Mouse (Mus musculus) 3134 (cell line): ENCODE results near the gene Col1a2.
A peak's percentile ranks its signal among the peaks of the same experiment; 100 is the strongest.

Experiments used
- DNase-seq: peaks from one replicate; pipeline ENCODE4 v3.0.0-alpha.2; 2011; ENCODE audit warnings: low spot score; ENCODE audit not compliant: insufficient read length; ENCODE audit errors: extremely low read depth

Col1a2 gene

DNA sequence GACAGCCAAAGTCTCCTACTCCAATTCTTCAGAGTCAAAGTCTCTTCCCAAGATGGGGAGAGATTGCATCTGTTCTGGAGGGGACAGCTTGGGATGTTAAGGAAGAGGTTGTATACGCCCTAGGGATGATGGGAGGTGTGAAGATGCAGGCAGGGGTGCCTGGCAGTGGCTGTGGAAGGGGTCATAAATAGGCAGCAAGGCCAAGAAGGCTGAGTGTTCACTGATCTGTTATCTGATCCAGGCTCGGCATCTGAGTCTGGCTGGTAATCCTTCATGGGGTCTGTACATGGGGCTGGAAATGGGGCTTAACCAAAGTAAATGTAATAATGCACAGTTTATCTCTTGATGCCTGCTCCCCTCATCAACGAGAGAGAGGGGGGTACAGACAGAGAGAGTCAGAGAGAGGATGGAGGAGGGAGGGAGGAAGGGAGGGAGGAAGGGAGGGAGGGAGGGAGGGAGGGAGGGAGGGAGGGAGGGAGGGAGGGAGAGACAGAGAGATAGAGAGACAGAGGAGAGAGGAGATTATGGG, at the start of gene Col1a2:
Gene Col1a2 (plus strand): TSS at position 212 of the 529 bp plus-strand sequence.
- DNase-seq: no peak

GRCm38 (mm10) chr6:4455518-4455917, 49.1 kb upstream of the Col1a2 start:
- no peak for DNase-seq

DNA sequence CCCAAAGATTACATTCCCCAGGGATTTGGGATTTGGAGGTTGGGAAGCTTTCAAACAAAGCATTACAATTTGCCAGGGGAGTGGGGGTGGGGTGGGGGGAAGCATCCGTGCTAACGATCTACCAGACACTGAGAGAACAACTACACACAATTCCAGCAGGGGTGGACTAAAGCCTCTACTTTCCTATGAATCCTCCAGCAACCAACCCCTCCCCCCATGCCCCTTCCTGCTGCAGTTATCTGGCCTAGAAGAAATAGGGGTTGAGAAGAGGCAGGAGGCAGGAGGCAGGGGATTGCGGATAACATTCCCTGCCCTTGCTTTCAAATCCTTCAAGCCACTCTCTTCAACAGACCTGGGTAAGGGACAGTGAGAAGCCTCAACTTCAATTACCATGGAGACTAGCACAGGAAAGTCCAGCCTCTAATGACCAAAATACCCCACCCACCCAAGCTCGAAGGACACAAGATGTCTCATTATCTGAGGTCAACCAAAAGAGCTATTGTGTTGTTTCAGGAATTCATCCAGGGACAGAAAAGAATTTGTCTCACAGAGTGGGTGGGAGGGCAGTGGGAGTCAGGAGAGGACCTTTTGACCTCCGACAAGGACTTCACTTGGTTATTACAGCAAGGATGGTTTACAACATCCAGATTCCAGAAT, 48.5 kb upstream of the Col1a2 start:
- DNase-seq: peak; percentile 19

DNA sequence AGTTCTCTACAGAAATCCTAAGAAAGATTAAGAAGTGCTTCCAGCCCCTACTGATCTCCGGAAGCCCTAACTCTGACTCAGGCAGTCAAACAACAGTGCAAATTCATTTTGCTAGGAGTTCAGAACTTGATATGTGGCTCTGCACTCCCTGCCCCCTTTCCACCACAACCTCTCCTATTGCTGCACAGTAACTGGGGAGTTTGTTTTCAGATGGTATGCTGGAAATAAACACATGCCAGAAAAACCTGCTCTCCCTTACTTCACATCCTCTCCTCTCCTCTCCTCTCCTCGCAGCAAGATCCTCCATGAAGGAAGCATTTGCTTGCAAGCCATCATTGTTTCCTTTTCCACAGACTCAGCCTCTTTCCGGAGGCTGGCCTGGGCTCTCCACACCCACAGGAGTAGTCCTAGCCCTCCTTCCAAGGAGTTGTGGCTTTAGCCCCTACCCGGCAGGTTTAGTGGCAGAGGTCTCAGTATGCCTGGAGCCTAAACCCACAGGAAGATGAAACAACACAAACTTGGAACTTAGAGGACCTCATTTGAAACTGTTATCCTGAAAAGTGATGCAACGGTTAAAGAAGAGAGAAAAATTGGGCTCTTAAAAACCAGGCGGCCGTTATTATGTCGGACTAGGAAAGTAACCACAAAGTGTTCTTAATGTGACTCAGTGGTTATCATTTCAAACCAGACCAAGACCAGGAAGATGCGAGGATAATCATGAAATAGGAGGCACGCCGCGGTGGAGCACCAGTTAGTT, 47.7 kb upstream of the Col1a2 start:
- peak; percentile 73 for DNase-seq

DNA sequence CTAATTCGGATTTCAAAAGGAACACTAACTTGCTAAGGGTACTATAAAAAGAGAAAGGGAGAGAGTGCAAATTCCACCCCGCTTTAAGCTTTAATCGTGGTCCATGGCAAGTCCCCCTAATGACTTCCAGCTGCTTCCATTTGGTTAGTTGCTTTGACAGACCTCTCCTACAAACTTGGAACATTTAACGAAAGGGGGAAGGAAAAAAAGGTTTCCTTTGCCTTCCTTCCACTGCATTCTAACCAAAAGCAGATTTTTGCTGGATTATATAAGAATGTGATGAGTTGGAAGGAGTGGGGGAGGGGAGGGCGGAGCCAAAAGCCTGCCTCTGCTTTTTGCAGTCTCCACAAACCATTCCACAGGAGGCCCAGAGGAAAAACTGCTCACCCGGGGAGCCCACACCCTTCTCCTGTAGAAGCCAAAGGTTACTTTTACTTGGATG, 47.0 kb upstream of the Col1a2 start:
- peak; percentile 79 for DNase-seq

- no peak for DNase-seq
Observed at GRCm38 (mm10) chr6:4465320-4465719, 39.3 kb upstream of the Col1a2 start.

- no peak for DNase-seq
Observed at GRCm38 (mm10) chr6:4483577-4483936, 21.1 kb upstream of the Col1a2 start.

DNA sequence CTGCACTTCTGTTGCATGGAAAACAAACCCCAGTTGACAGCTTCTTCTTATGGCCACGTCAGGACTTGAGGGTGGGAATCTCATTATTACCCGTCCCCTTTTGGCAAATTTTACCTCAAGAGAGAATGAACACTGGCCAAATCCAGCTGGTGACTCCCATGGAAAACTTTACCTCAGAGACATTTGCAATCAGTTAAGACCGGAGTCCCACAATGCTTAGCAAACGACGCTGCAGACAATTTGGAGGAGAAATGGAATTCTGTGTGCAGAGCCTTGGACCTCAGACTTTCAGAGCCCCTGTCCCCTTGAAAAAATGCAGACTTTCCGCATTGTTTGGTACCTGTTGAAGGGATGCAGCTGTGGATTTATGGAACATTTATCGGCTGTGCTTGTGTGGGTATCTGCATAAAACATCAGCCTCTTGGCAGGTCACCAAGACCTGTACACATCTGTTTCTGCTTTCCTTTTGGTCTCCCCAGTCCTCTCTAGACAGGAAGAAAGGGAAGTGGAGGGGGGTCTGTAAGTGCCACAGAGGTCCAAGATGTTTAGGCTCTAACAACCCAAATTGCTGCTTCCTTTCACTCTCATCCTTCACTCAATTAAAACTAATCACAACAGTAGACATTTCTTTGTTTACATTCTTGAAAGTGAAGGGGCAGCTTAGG, 20.5 kb upstream of the Col1a2 start:
- no peak for DNase-seq

GRCm38 (mm10) chr6:4488349-4488748, 16.3 kb upstream of the Col1a2 start:
- DNase-seq: peak; percentile 87

DNA sequence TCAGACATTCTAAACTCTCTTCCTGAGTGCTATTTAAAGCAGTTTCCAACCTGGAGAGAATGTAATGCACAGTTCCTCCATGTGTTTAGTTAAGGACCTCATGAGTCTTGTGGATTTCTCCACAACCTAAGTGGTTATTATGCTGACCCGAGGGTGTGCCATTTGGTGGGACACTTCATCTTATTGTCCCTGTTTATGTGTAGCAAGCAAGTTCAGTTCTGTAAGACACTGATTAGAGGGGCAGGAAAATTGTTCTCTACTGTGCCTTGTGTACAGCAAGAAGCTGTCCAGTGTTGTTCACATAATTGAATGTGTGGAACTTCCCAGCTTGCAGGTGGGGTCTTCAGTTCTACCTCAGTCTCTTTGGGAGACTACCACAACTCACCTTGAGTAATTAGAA, 15.6 kb upstream of the Col1a2 start:
- no peak for DNase-seq

DNA sequence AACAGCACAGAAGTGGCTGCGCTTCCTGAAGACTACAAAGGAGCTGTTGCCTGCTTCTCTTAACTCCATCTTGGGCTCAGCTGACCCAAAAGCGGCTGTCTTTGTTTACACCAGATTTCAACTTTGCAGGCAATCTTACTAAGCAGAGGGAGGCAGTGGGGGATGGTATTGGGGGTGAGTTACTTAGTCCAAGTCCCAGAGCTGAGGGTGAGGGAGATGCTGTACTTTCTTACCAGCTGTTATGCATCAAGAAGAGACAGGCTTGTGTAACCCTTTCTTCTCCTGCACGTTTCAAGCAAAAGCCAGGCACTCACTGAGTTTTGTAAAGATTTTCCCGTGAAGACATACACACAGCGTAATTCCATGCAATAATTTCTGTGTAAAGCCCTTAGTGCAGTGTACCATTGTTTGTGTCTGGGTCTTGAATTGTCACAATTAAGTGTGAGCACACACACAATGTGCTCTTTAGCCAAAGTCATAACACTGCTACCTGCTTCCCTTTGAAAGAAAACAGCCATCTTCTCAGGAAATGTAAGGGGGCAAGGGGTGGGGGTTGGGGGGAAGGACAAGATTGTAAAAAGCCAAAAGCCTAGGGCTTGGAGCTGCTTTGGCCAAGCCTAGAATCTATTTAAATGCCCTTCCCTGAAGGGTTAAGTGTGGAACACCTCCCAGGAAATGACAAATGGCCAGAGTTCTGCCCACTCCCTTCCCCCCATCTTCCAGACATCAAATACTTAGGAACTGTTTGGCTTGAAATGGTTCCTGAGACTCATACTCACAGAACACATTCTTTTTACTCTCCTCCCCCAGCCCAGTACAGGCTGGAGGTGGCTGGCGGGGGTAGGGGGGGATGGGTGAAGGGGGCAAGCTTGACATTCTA, 15.0 kb upstream of the Col1a2 start:
- DNase-seq: peak; percentile 66

DNA sequence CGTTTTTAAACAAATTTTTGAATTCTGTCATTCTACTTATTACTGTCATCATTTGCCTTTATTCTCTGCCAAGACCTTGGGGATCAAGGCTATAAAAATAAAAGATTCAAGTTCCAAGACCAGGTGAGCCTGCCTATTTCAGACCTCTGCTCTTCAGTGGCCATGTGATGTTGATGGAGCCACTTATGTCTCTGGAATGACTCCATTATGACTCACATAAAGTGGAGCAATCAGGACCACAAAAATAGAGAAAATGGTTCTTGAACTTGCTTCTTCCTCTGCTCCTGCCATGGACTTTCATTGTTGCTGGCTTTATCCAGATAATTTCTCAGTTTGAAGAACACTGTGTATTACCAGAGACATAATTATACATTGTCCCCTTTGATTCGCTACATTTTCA, 10.9 kb upstream of the Col1a2 start:
- DNase-seq: no peak

DNA sequence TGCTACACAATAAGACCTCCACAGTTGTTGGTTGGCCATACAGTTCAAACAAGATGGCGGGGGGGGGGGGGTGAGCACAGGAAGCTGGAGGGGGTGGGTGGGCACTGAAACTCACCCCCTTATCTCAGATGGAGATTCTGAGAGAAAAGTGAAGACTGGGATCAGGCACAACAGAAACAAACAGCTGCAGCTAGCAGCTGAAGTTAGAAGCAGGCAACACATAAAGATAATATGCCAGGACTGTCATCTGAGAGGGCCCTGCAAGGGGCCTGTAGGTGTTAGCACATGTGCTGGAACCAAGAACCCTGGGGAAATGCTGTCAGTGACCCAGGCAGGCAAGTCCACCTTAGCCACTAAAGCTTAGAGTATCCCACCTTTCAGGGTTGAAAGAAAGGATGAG, 8.2 kb upstream of the Col1a2 start:
- DNase-seq: no peak

- DNase-seq: no peak
Observed at GRCm38 (mm10) chr6:4503106-4503505, 1.5 kb upstream of the Col1a2 start.

DNA sequence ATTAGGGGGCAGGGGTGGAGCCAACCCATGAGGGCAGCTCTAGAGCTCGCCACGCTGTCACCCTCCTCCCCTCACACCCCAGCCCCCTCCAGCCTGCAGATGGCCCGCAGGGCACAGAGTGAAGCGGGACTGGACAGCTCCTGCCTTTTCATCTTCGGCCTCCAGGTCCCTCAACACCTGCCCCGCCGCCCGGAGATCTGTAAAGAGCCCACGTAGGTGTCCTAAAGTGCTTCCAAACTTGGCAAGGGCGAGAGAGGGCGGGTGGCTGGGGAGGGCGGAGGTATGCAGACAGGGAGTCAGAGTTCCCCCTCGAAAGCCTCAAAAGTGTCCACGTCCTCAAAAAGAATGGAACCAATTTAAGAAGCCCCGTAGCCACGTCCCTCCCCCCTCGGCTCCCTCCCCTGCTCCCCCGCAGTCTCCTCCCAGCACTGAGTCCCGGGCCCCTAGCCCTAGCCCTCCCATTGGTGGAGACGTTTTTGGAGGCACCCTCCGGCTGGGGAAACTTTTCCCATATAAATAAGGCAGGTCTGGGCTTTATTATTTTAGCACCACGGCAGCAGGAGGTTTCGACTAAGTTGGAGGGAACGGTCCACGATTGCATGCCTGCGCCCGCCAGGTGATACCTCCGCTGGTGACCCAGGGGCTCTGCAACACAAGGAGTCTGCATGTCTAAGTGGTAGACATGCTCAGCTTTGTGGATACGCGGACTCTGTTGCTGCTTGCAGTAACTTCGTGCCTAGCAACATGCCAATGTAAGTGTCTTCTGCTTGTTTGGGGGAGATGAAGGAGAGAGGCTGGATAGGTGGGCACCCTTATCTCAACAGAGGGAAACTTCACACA, 764 bp downstream of the Col1a2 start:
- peak; percentile 96 for DNase-seq

DNA sequence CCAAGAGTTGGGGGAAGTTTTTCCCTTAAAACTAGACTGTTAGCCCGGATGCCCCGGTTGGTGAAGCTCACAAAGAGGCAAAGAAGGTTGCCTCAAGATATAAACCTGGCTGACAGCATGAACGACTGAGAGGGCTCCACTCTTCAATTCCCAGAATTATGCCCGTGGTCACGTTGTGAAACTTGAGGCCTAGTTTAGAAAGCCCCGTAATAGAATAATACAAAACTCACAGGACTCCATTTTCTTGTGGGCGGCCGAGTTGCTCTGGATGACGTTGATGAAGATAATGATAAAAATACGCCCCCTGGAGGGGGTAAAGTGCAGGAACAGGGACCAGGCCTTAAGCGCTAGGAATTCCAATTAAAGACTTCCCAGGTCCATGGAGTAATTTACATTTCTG, 1.5 kb downstream of the Col1a2 start:
- peak; percentile 53 for DNase-seq

DNA sequence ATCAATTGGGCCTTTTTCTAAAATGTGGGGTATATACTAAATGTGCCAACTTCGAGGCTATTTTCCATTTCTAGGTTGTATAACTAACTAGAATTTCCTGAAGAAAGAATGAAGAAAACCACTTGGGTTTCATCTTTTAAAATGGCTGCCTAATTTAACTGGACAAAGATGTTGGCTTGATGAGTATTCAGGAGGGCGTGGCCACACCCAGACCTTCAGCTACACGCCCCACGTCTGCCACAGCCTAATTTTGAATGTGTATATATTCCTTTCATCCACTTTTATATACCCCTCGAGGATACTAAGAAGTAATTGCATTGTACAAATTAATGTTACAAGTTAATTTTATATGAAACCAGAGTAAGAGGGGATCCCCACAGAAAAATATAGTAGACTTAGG, 2.2 kb downstream of the Col1a2 start:
- DNase-seq: peak; percentile 68

GRCm38 (mm10) chr6:4507323-4507722, 2.7 kb downstream of the Col1a2 start:
- peak; percentile 68 for DNase-seq

- DNase-seq: peak; percentile 62
Observed at GRCm38 (mm10) chr6:4508279-4508678, 3.7 kb downstream of the Col1a2 start.

GRCm38 (mm10) chr6:4509395-4509794, 4.8 kb downstream of the Col1a2 start:
- DNase-seq: no peak
